Mouse (Mus musculus): ENCODE results near the gene Taf5l.

GRCm38 (mm10) chr8:123973495-123973894, 47.7 kb downstream of the Taf5l start:
- TF ChIP-seq CTCF (IDR thresholded peaks at IDR 0.05; ENCODE audit: low read depth, low read length) (no peak), POLR2AphosphoS5 (IDR thresholded peaks at IDR 0.05; ENCODE audit: insufficient replicate concordance, low read depth, low read length) (no peak)
